Mouse (Mus musculus) ES-E14 (cell line): ENCODE results near the gene Slc13a4.

Experiments used
- CHD2 ChIP-seq: IDR thresholded peaks from 2 replicates; pipeline ENCODE4 v1.6.1; 2014; ENCODE audit warnings: mild to moderate bottlenecking, low read depth, low read length, inconsistent platforms
- HCFC1 ChIP-seq: IDR thresholded peaks from 2 replicates; pipeline ENCODE4 v1.6.1; 2012; ENCODE audit warnings: low read length, inconsistent platforms, borderline replicate concordance; ENCODE audit not compliant: insufficient read depth

DNA sequence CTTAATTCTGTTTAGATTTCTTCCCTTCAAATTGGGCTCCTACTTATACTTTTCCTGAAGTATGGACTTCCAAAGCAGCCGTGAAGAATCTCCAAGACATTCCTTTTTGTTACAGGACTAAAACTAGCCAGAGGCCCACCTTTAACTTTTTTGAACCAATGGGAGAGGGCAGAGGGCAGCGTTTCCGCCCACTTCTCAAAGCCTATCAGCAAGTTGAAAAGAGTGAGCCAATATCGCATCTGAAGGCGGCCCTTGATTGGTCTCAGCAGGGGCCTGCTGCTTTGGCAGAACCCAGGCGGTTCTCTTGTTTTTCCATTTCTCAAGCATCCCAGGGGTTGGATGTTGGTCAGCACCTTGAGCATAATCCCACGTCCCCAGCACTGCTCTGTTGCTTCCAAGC is at the start of gene Slc13a4:
- TF ChIP-seq CHD2 (no peak), HCFC1 (no peak)
